Mouse (Mus musculus) kidney, postnatal 0 days (tissue): ENCODE results near the gene H2-DMa. TPM values are rescaled to one million over a fixed set of nuclear protein-coding genes. Genes with fewer than 3 reads are reported as not detected.

Source experiments
- ATAC-seq: fragments of 200-750 bp; cut with Nextera tagmentation; replicated peaks from 2 replicates; pipeline ENCODE4 v1.8.0; 2017; ENCODE audit warnings: low read depth, moderate number of reproducible peaks, moderate TSS enrichment, moderate library complexity; ENCODE audit not compliant: low FRiP score
- DNase-seq: peaks from one replicate; pipeline ENCODE4 v3.0.0-alpha.2; 2016; ENCODE audit warnings: low spot score
- H3K27ac ChIP-seq: fragments of 300-500 bp; sonication (generic); 2 replicates; pipeline ENCODE4 v1.5.1; 2014; ENCODE audit warnings: mild to moderate bottlenecking
- H3K27me3 ChIP-seq: fragments of 300-500 bp; sonication (generic); 2 replicates; pipeline ENCODE4 v1.6.1; 2014; ENCODE audit warnings: low read length, mixed read lengths; ENCODE audit not compliant: insufficient read depth
- H3K36me3 ChIP-seq: fragments of 300-500 bp; sonication (generic); 2 replicates; pipeline ENCODE4 v1.6.1; 2014; ENCODE audit warnings: low read length, mixed read lengths; ENCODE audit not compliant: insufficient read depth
- H3K4me1 ChIP-seq: fragments of 300-500 bp; sonication (generic); replicated peaks from 2 replicates; pipeline ENCODE4 v1.6.1; 2014; ENCODE audit warnings: antibody characterized with exemption, low read length, mixed read lengths; ENCODE audit not compliant: insufficient read depth
- H3K4me2 ChIP-seq: fragments of 300-500 bp; sonication (generic); 2 replicates; pipeline ENCODE4 v1.6.1; 2014; ENCODE audit warnings: mild to moderate bottlenecking, low read length, moderate library complexity, mixed read lengths
- H3K4me3 ChIP-seq: fragments of 300-500 bp; sonication (generic); replicated peaks from 2 replicates; pipeline ENCODE4 v1.5.1; 2014; ENCODE audit warnings: low read depth, low read length
- H3K9ac ChIP-seq: fragments of 300-500 bp; sonication (generic); 2 replicates; pipeline ENCODE4 v1.6.1; 2014; ENCODE audit warnings: low read depth, low read length
- H3K9me3 ChIP-seq: fragments of 300-500 bp; sonication (generic); replicated peaks from 2 replicates; pipeline ENCODE4 v1.6.1; 2016; ENCODE audit warnings: low read length, inconsistent platforms, mixed read lengths
- CTCF ChIP-seq: IDR thresholded peaks from 2 replicates; pipeline ENCODE4 v1.5.1; 2016; ENCODE audit warnings: antibody characterized with exemption, low read depth, mild to moderate bottlenecking, moderate library complexity
- WGBS: fragments of 180-500 bp; shearing (Covaris S2); extraction: QIAGEN DNeasy Blood & Tissue Kit; methylation state at CpG from one replicate; pipeline ENCODE4 v1.1.7; 2014; 5-methylcytosine and 5-hydroxymethylcytosine counted together
- polyA plus RNA-seq: library from polyadenylated mRNA; unstranded; fragments of >200 nt; fragmentation: Nextera tagmentation; extraction: Ambion mirVana; gene quantifications from 2 replicates; pipeline ENCODE4 v1.2.1, GENCODE M21; 2015

The H2-DMa gene
- polyA plus RNA-seq, 1 experiment from 2014 or later, result 18.6 TPM

DNA sequence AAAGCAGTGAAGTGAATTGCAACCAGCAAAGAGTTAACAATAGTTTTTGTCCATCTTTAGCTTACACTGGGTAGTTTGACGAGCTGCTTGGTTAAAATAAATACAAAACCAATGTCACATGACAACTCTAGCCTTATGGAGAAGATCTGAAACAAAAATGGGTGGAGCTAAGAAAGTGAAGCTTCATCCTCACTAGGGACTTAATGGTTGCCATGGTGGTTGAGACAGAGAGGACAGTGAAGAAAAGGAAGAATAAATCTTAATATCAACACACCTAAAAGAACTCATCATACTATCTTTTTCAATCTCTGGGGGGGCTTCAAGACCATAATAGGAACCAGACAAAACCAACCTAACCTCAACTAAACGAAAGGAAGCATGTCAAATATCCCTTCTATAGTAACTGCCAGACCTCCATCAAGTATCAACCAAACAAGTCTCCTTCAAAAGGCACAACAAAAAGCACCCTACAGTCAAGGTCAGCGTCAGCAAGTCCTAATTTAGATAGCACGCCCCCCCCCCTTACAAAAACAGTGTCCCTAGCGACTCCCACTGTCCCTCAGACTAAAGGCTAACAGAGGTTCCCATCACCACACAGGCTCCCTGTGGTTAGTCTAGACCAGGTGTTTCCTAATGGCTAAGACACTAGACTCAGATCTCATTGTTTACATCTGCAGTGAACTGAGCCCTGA lies 1.8 kb upstream of the H2-DMa start:
- Histone ChIP-seq H3K9ac (peak overlapping the region; percentile 88), H3K27me3 (no peaks in the 10 kb centered on the region), H3K9me3 (no peaks in the 10 kb centered on the region), H3K27ac (no peak overlapping the region), H3K4me2 (peak overlapping the region; percentile 83), H3K36me3 (peaks cover 48% of the 10 kb centered on the region), H3K4me1 (peaks cover 5% of the 10 kb centered on the region), H3K4me3 (peak overlapping the region; percentile 95)
- DNase-seq (peak; percentile 76), ATAC-seq (no peak)
- 1% methylated on average over 5 of the region's 5 CpGs for WGBS
- no peak for TF ChIP-seq CTCF

DNA sequence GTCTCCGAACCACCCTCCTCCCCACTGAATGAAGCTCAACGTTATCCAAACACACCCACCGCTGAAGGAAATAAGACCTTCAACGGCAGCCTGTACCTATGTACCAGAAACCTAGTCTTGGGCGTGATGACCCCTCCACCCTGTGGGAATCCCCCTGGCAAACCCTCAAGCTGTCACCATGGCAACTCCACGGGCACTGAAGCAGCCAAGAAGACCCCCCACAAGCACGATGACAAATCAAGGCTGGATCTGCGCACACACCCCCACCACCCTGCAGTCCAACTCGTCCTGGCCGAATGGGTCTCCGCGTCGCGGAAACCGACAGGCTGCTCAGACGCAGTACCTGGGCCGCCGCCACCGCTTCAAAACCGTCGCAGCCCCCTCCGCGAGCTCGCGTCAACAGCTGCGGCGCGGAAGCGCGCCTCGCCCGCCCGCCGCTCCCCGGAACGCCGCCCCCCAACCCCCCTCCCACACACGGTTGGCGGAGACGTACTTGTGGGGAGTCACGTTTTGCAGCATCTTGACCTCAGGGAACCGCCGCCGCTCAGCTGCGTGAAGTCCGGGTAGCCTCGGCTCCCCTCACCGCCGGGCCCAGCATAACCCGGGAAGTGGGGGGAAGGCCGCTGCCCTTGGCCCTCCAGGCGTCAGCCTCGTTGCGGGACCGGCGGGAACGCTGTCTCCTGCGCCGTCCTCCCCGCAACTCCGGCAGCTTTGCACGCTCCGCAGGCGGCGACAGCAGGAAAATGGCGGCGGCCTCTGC lies 1.0 kb upstream of the H2-DMa start:
- no peak for ATAC-seq

DNA sequence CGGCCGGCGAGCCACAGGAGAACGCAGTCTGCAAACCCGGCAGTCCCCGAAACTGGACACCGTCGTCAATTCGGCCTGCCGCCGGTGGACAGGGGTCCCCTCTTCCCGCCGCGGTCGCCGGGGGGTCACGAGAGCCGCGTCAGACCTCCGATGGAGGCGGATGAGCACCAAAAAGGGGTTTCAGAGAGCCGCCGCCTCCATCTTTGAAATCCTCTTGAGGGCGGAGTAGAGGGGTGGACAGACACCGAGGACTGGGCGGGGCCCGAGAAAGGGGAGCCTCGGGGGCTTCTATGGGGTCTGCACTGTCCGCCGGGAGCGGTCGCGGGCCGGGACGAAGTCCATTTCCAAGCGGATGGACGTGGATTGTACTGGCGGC lies 480 bp upstream of the H2-DMa start:
- Histone ChIP-seq H3K4me1 (peaks cover 5% of the 10 kb centered on the region), H3K4me3 (peak overlapping the region; percentile 95), H3K9me3 (no peaks in the 10 kb centered on the region), H3K4me2 (peak overlapping the region; percentile 83), H3K9ac (peak overlapping the region; percentile 88), H3K27me3 (no peaks in the 10 kb centered on the region), H3K36me3 (peaks cover 35% of the 10 kb centered on the region), H3K27ac (peak overlapping the region; percentile 81)
- TF ChIP-seq CTCF, result no peak
- DNase-seq, result no peak
- ATAC-seq, result peak; percentile 23; the same call in 1 of the 2 replicates
- WGBS, result 0% methylated on average over 37 of the region's 38 CpGs

More for the DNA sequence above, 1.0 kb upstream of the H2-DMa start:
- peaks cover 5% of the 10 kb centered on the region for H3K4me1 ChIP-seq
- peak overlapping the region; percentile 83 for H3K4me2 ChIP-seq
- H3K4me3 ChIP-seq, result peak overlapping the region; percentile 95
- no peak; the same call in 1 of the 2 replicates for TF ChIP-seq CTCF
- H3K9me3 ChIP-seq, result no peaks in the 10 kb centered on the region
- peak overlapping the region; percentile 88 for H3K9ac ChIP-seq
- H3K36me3 ChIP-seq, result peaks cover 40% of the 10 kb centered on the region
- no peaks in the 10 kb centered on the region for H3K27me3 ChIP-seq
- WGBS, result under 1% methylated on average over 67 of the region's 67 CpGs
- DNase-seq, result peak; percentile 43
- H3K27ac ChIP-seq, result peak overlapping the region; percentile 81

DNA sequence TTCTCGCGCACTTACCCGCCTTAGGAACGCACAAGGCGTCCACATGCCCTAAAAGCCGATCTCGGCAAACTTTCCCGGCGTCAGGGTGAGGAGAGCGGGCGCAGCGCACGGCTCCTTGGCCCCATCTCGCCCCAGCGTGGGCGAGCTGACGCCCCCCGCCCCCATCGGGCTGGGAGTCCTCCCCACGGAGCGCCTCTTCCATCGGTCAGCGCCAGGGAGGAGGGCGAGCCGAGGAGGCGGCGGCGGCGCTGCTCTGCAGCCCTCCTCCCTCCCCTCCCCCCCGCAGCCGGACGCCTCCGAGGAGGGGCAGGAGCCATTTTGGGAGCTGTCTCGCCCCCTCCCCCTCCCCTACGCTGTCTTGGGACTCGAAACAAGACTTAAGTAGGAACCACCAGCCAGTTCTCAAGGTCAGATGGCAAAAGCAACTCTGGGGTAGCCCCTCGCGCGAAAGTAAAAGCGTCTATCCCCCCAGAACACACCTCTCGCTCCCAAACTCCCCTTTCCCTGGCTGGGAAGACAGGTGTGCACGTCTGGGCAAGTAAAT lies 911 bp downstream of the H2-DMa start:
- Histone ChIP-seq H3K4me2 (peak overlapping the region; percentile 95), H3K27ac (peak overlapping the region; percentile 100), H3K4me1 (peaks cover 4% of the 10 kb centered on the region; the same call in 1 of the 2 replicates), H3K36me3 (peaks cover 21% of the 10 kb centered on the region), H3K9me3 (no peaks in the 10 kb centered on the region), H3K9ac (peak overlapping the region; percentile 97), H3K4me3 (peak overlapping the region; percentile 95), H3K27me3 (no peaks in the 10 kb centered on the region)
- 0 out of 2 replicates have a peak, but pooled peaks have one; percentile 3 for ATAC-seq
- DNase-seq, result peak; percentile 93
- 0% methylated on average over 39 of the region's 42 CpGs for WGBS
- TF ChIP-seq CTCF, result no peak

DNA sequence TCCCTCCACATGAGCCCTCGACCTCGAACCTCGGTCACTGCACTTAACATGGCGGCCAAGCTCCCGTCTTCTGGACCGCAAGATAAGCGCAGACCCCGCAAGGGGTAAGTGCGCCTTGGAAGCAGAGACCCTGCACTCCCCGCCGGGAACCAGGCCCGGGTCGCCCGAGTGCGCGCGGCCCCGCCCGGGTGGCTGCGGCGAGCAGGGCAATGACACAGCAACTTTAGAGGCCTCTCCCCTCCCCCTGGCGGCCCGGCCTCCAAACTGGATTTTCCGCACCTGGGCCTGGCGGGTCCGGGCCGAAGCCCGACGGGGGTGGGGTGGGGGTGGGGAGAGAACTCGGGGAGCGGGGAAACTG lies 1.5 kb downstream of the H2-DMa start:
- Histone ChIP-seq H3K4me3 (peak overlapping the region; percentile 95), H3K27ac (peak overlapping the region; percentile 100), H3K9ac (peak overlapping the region; percentile 97), H3K27me3 (no peaks in the 10 kb centered on the region), H3K4me1 (0 out of 2 replicates have a peak, but pooled peaks cover 4% of the 10 kb centered on the region), H3K4me2 (peak overlapping the region; percentile 95), H3K9me3 (no peaks in the 10 kb centered on the region), H3K36me3 (peaks cover 16% of the 10 kb centered on the region)
- WGBS, result 1% methylated on average over 31 of the region's 31 CpGs
- TF ChIP-seq CTCF, result 0 out of 2 replicates have a peak, but pooled peaks have one; percentile 29
- DNase-seq (no peak), ATAC-seq (peak; percentile 29)
